Mouse (Mus musculus) lung, adult 2 months (tissue): ENCODE measurements around the gene Psmd9.

Experiments
- CTCF ChIP-seq: fragments of 200-500 bp; IDR thresholded peaks from 2 replicates; pipeline ENCODE4 v1.5.1; 2011; ENCODE audit warnings: mild to moderate bottlenecking, low read length, control low read depth; ENCODE audit not compliant: insufficient read depth
- POLR2A ChIP-seq: fragments of 200-500 bp; IDR thresholded peaks from 2 replicates; pipeline ENCODE4 v1.6.1; 2011; ENCODE audit warnings: low read depth, mild to moderate bottlenecking, control low read depth, low read length, borderline replicate concordance; ENCODE audit errors: extremely low read depth

DNA sequence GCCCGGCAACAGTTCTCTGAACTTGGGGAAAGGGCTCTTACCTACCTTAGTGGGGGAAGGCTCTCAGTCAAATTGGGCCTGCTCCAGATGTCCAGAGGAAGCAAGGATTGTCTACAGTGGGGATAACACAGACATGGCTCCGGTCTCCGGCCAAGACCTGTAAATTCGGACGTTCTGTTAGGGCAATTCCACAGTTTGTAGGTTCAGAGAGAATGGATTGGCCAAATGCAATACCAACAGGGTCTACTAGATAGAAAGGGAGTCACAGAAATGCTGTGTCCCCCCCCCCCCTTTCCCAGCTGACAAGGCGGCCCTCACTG lies 31.3 kb upstream of the Psmd9 start:
- TF ChIP-seq CTCF (no peak), POLR2A (no peak; the same call in 1 of the 2 replicates)
